ENCODE assay signal across 9 mouse cellular contexts in genomic region chr4:105100508-105101336, GRCm38 (mm10). TPM values are rescaled to one million over a fixed set of nuclear protein-coding genes. Genes with fewer than 3 reads are reported as not detected.
DNase-seq lines count a peak whose midpoint lies in the region; ATAC-seq lines count a peak whose summit lies in the region.
"Had no signal": no experiment of that assay in that cellular context is flagged by ENCODE, and none has a peak within 500 bp of the region (broad histone marks: within the 10 kb centered on the region; RNA-seq: fewer than 3 reads in every experiment).

No protein-coding gene starts in this region.

- H3K36me3 ChIP-seq in kidney, embryonic 14.5 days (ENCODE audit: control insufficient read depth, insufficient read depth, low read length), result no peaks in the 10 kb centered on the region
- H3K36me3 ChIP-seq in embryonic facial prominence, embryonic 14.5 days (ENCODE audit: control insufficient read depth, insufficient read depth, low read length), result no peaks in the 10 kb centered on the region

- ATAC-seq in kidney, embryonic 14.5 days (ENCODE audit: low FRiP score, low TSS enrichment), result no peak
- ATAC-seq in embryonic facial prominence, embryonic 14.5 days (ENCODE audit: low read depth), result 0 out of 2 replicates have a peak, but pooled peaks have one; percentile 47

- no peak overlapping the region for H3K9ac ChIP-seq in kidney, embryonic 14.5 days (ENCODE audit: low read depth, low read length)
- no peak overlapping the region for H3K9ac ChIP-seq in embryonic facial prominence, embryonic 14.5 days (ENCODE audit: low read depth, low read length)
- H3K9ac ChIP-seq: liver, embryonic 14.5 days had no signal

- peak; percentile 47 to 53 for DNase-seq in kidney, postnatal 36 days
- peak; percentile 36 for DNase-seq in cerebellum, adult 11 months
- peak; percentile 70 for DNase-seq in embryonic facial prominence, embryonic 14.5 days (ENCODE audit: low spot score)
- DNase-seq in heart, postnatal 36 days, result peak; percentile 44 to 52
- no peak for DNase-seq in frontal cortex, postnatal 10 days (ENCODE audit: low spot score in 2 of 2)
- DNase-seq in thymus, postnatal 36 days, result no peak
- no peak for DNase-seq in liver

- H3K27me3 ChIP-seq in kidney, embryonic 14.5 days (ENCODE audit: control insufficient read depth, insufficient read depth, low read length), result no peaks in the 10 kb centered on the region
- H3K27me3 ChIP-seq in embryonic facial prominence, embryonic 14.5 days (replicated peaks; ENCODE audit: control insufficient read depth, insufficient read depth, low read length), result no peaks in the 10 kb centered on the region

- H3K4me3 ChIP-seq in kidney, embryonic 14.5 days (ENCODE audit: low read length), result no peak overlapping the region
- no peak overlapping the region for H3K4me3 ChIP-seq in embryonic facial prominence, embryonic 14.5 days (ENCODE audit: low read depth, low read length)

- no peak overlapping the region for H3K4me2 ChIP-seq in kidney, embryonic 14.5 days (replicated peaks; ENCODE audit: low read depth, low read length)
- H3K4me2 ChIP-seq in embryonic facial prominence, embryonic 14.5 days (ENCODE audit: low read depth, low read length), result no peak overlapping the region

- WGBS in kidney, embryonic 14.5 days, result 60% methylated on average over 5 of the region's 5 CpGs
- 35% methylated on average over 5 of the region's 5 CpGs for WGBS in embryonic facial prominence, embryonic 14.5 days

- no peaks in the 10 kb centered on the region for H3K4me1 ChIP-seq in kidney, embryonic 14.5 days (ENCODE audit: control insufficient read depth, insufficient read depth, low read length)
- H3K4me1 ChIP-seq in embryonic facial prominence, embryonic 14.5 days (ENCODE audit: control insufficient read depth, insufficient read depth, low read length), result 0 out of 2 replicates have a peak, but pooled peaks cover 4% of the 10 kb centered on the region

- intact Hi-C loops in heart, postnatal 36 days (cut with DNase I), result no loop called here

- H3K27ac ChIP-seq in kidney, embryonic 14.5 days (ENCODE audit: low read depth, low read length), result no peak overlapping the region
- no peak overlapping the region for H3K27ac ChIP-seq in embryonic facial prominence, embryonic 14.5 days (replicated peaks; ENCODE audit: low read depth, low read length)
- H3K27ac ChIP-seq: liver, embryonic 14.5 days had no signal

- H3K9me3 ChIP-seq in kidney, embryonic 14.5 days (ENCODE audit: control insufficient read depth, low read length), result no peaks in the 10 kb centered on the region
- no peaks in the 10 kb centered on the region for H3K9me3 ChIP-seq in embryonic facial prominence, embryonic 14.5 days (ENCODE audit: control insufficient read depth, low read length)

RNA-seq across cellular contexts. Expression of gene Prkaa2, which starts 9.0 kb away (rescaled TPM):
- polyA plus RNA-seq in kidney, embryonic 14.5 days (2014; fragmentation: Nextera tagmentation; extraction: Ambion mirVana), result 2.8 and 5.5 TPM in 2 replicates
- polyA plus RNA-seq in embryonic facial prominence, embryonic 14.5 days (2014; fragmentation: Nextera tagmentation; extraction: Ambion mirVana), result 3.9 and 5.6 TPM in 2 replicates
- 10 to 100 TPM; 76.0 to 78.1 TPM for total RNA-seq in heart, postnatal 36 days (2021)

RNA-seq across cellular contexts. Expression of gene Plpp3, which starts 56.4 kb away (rescaled TPM):
- polyA plus RNA-seq in kidney, embryonic 14.5 days (2014; fragmentation: Nextera tagmentation; extraction: Ambion mirVana), result 41.6 and 53.0 TPM in 2 replicates
- polyA plus RNA-seq in embryonic facial prominence, embryonic 14.5 days (2014; fragmentation: Nextera tagmentation; extraction: Ambion mirVana), result 107 and 123 TPM in 2 replicates
- total RNA-seq in heart, postnatal 36 days (2021), result 10 to 100 TPM; 66.2 to 75.1 TPM

Comparison
In these comparisons a context has a peak if more than half of its experiments do, and no peak if none do; other contexts are left out.
1. DNase-seq: peak in kidney, postnatal 36 days (2 of 2), cerebellum, adult 11 months (single experiment), embryonic facial prominence, embryonic 14.5 days (single experiment) and heart, postnatal 36 days (2 of 2); none in frontal cortex, postnatal 10 days (0 of 2), thymus, postnatal 36 days (0 of 2) and liver (single experiment).